Mouse (Mus musculus): ENCODE results near the gene Artn. TPM values are rescaled to one million over a fixed set of nuclear protein-coding genes. Genes with fewer than 3 reads are reported as not detected.

Artn gene
- polyA plus RNA-seq, 1 experiment from 2014 or later: 7.0 TPM

DNA sequence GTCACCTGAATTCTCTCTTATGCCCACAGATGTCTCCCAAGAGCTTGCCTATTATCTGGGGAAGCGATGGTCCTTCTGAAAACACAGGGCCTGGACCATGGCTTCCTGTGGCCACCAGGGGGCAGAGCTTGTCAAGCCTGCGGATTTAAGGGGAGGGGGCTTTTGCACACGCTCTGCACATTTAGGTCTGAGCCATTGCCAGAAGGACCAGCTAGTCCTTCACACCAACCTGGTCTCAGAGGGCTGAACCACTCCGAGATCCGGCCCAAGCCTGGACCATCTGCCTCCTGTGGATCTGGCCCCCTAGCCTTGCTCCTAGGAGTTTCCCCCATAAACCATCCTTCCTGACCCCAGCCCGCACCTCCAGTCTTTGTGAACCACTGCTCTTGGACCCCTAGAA lies 1.3 kb downstream of the Artn start:
- Histone ChIP-seq H3K4me1 (replicated peaks; ENCODE audit: control insufficient read depth, insufficient read depth, low read length) (peaks cover 20% of the 10 kb centered on the region), H3K4me2 (ENCODE audit: low read length) (peak overlapping the region; percentile 86), H3K4me3 (ENCODE audit: low read depth, low read length) (0 out of 2 replicates have a peak overlapping the region, but pooled peaks have one; percentile 43), H3K9me3 (ENCODE audit: control insufficient read depth, low read length) (no peaks in the 10 kb centered on the region), H3K27me3 (replicated peaks; ENCODE audit: control insufficient read depth, insufficient read depth, low read length) (peaks cover 36% of the 10 kb centered on the region), H3K36me3 (ENCODE audit: control insufficient read depth, insufficient read depth, low read length) (no peaks in the 10 kb centered on the region), H3K27ac (ENCODE audit: low read depth) (no peak overlapping the region), H3K9ac (ENCODE audit: low read length) (no peak overlapping the region)
- 27% methylated on average over 6 of the region's 6 CpGs for WGBS
- peak; percentile 77 for DNase-seq (ENCODE audit: low spot score)
- 0 out of 2 replicates have a peak, but pooled peaks have one; percentile 12 for ATAC-seq (replicated peaks; ENCODE audit: low FRiP score, low TSS enrichment, low read depth)

- no peak overlapping the region for H3K27ac ChIP-seq (ENCODE audit: low read depth)
- DNase-seq (ENCODE audit: low spot score) (peak; percentile 73), ATAC-seq (replicated peaks; ENCODE audit: low FRiP score, low TSS enrichment, low read depth) (peak; percentile 51)
- peaks cover 36% of the 10 kb centered on the region for H3K27me3 ChIP-seq (replicated peaks; ENCODE audit: control insufficient read depth, insufficient read depth, low read length)
- peak overlapping the region; percentile 92 for H3K4me2 ChIP-seq (ENCODE audit: low read length)
- H3K36me3 ChIP-seq (ENCODE audit: control insufficient read depth, insufficient read depth, low read length): no peaks in the 10 kb centered on the region
- 2% methylated on average over 66 of the region's 71 CpGs for WGBS
- peak overlapping the region; percentile 40 for H3K4me3 ChIP-seq (ENCODE audit: low read depth, low read length)
- peaks cover 20% of the 10 kb centered on the region for H3K4me1 ChIP-seq (replicated peaks; ENCODE audit: control insufficient read depth, insufficient read depth, low read length)
- no peaks in the 10 kb centered on the region for H3K9me3 ChIP-seq (ENCODE audit: control insufficient read depth, low read length)
- peak overlapping the region; percentile 45 for H3K9ac ChIP-seq (ENCODE audit: low read length)
These were observed 2.7 kb downstream of the Artn start for GRCm38 (mm10) chr4:117926545-117927482.

GRCm38 (mm10) chr4:117924916-117925315 lies 4.6 kb downstream of the Artn start:
- H3K36me3 ChIP-seq (ENCODE audit: control insufficient read depth, insufficient read depth, low read length): no peaks in the 10 kb centered on the region
- H3K4me2 ChIP-seq (ENCODE audit: low read length): no peak overlapping the region
- H3K9ac ChIP-seq (ENCODE audit: low read length): no peak overlapping the region
- no peak overlapping the region for H3K4me3 ChIP-seq (ENCODE audit: low read depth, low read length)
- peaks cover 20% of the 10 kb centered on the region for H3K4me1 ChIP-seq (replicated peaks; ENCODE audit: control insufficient read depth, insufficient read depth, low read length)
- ATAC-seq (replicated peaks; ENCODE audit: low FRiP score, low TSS enrichment, low read depth) (no peak), DNase-seq (ENCODE audit: low spot score) (no peak)
- no peak overlapping the region for H3K27ac ChIP-seq (ENCODE audit: low read depth)
- 63% methylated on average over 5 of the region's 6 CpGs for WGBS
- H3K27me3 ChIP-seq (replicated peaks; ENCODE audit: control insufficient read depth, insufficient read depth, low read length): peaks cover 31% of the 10 kb centered on the region
- no peaks in the 10 kb centered on the region for H3K9me3 ChIP-seq (ENCODE audit: control insufficient read depth, low read length)

GRCm38 (mm10) chr4:117923450-117923849 lies 6.1 kb downstream of the Artn start:
- DNase-seq (ENCODE audit: low spot score): no peak
- 46% methylated on average over 2 of the region's 2 CpGs for WGBS
- no peak overlapping the region for H3K4me2 ChIP-seq (ENCODE audit: low read length)
- peaks cover 30% of the 10 kb centered on the region for H3K27me3 ChIP-seq (replicated peaks; ENCODE audit: control insufficient read depth, insufficient read depth, low read length)
- H3K4me3 ChIP-seq (ENCODE audit: low read depth, low read length): no peak overlapping the region
- peaks cover 9% of the 10 kb centered on the region for H3K4me1 ChIP-seq (replicated peaks; ENCODE audit: control insufficient read depth, insufficient read depth, low read length)
- no peak for ATAC-seq (replicated peaks; ENCODE audit: low FRiP score, low TSS enrichment, low read depth)
- no peaks in the 10 kb centered on the region for H3K36me3 ChIP-seq (ENCODE audit: control insufficient read depth, insufficient read depth, low read length)
- H3K9me3 ChIP-seq (ENCODE audit: control insufficient read depth, low read length): no peaks in the 10 kb centered on the region
- H3K27ac ChIP-seq (ENCODE audit: low read depth): no peak overlapping the region
- no peak overlapping the region for H3K9ac ChIP-seq (ENCODE audit: low read length)

DNA sequence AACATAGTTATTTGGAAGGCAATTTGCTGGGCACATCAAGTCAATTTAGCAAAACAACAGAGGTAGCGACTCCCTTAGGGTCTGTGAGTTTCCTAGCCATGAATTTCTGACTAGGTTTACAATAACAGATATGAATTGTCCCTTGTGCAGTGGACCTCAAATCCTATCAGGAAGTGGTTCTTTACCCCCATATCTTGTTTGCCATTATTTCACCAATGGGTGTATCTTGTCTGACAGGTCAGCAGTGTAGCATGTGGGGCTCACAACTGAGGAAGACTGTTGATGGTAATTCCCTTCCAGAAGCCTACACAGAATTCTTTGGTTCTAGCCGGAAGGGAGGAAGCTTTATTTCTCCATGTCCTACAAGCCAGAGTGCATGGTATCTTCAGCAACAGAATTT lies 8.2 kb downstream of the Artn start:
- 93% methylated on average over 2 of the region's 2 CpGs for WGBS
- Histone ChIP-seq H3K27me3 (replicated peaks; ENCODE audit: control insufficient read depth, insufficient read depth, low read length) (peaks cover 13% of the 10 kb centered on the region), H3K36me3 (ENCODE audit: control insufficient read depth, insufficient read depth, low read length) (no peaks in the 10 kb centered on the region), H3K4me2 (ENCODE audit: low read length) (no peak overlapping the region), H3K4me1 (replicated peaks; ENCODE audit: control insufficient read depth, insufficient read depth, low read length) (peaks cover 9% of the 10 kb centered on the region), H3K9ac (ENCODE audit: low read length) (no peak overlapping the region), H3K4me3 (ENCODE audit: low read depth, low read length) (no peak overlapping the region), H3K27ac (ENCODE audit: low read depth) (no peak overlapping the region), H3K9me3 (ENCODE audit: control insufficient read depth, low read length) (no peaks in the 10 kb centered on the region)
- no peak for DNase-seq (ENCODE audit: low spot score)
- ATAC-seq (replicated peaks; ENCODE audit: low FRiP score, low TSS enrichment, low read depth): no peak

- ATAC-seq (replicated peaks; ENCODE audit: low FRiP score, low TSS enrichment, low read depth): no peak
- Histone ChIP-seq H3K36me3 (ENCODE audit: control insufficient read depth, insufficient read depth, low read length) (no peaks in the 10 kb centered on the region), H3K27ac (ENCODE audit: low read depth) (peak overlapping the region; percentile 57), H3K9me3 (ENCODE audit: control insufficient read depth, low read length) (no peaks in the 10 kb centered on the region), H3K4me2 (ENCODE audit: low read length) (no peak overlapping the region), H3K4me3 (ENCODE audit: low read depth, low read length) (no peak overlapping the region), H3K9ac (ENCODE audit: low read length) (no peak overlapping the region), H3K27me3 (replicated peaks; ENCODE audit: control insufficient read depth, insufficient read depth, low read length) (no peaks in the 10 kb centered on the region), H3K4me1 (replicated peaks; ENCODE audit: control insufficient read depth, insufficient read depth, low read length) (peaks cover 20% of the 10 kb centered on the region)
- WGBS: 73% methylated on average over 5 of the region's 5 CpGs
- DNase-seq (ENCODE audit: low spot score): no peak
These were observed 10.8 kb downstream of the Artn start for GRCm38 (mm10) chr4:117918762-117919161.

GRCm38 (mm10) chr4:117918261-117918660 lies 11.3 kb downstream of the Artn start:
- Histone ChIP-seq H3K27ac (ENCODE audit: low read depth) (peak overlapping the region; percentile 67), H3K4me3 (ENCODE audit: low read depth, low read length) (no peak overlapping the region), H3K4me2 (ENCODE audit: low read length) (no peak overlapping the region), H3K4me1 (replicated peaks; ENCODE audit: control insufficient read depth, insufficient read depth, low read length) (peaks cover 25% of the 10 kb centered on the region), H3K9ac (ENCODE audit: low read length) (no peak overlapping the region), H3K36me3 (ENCODE audit: control insufficient read depth, insufficient read depth, low read length) (no peaks in the 10 kb centered on the region), H3K27me3 (replicated peaks; ENCODE audit: control insufficient read depth, insufficient read depth, low read length) (no peaks in the 10 kb centered on the region), H3K9me3 (ENCODE audit: control insufficient read depth, low read length) (no peaks in the 10 kb centered on the region)
- 29% methylated on average over 3 of the region's 3 CpGs for WGBS
- ATAC-seq (replicated peaks; ENCODE audit: low FRiP score, low TSS enrichment, low read depth): no peak
- DNase-seq (ENCODE audit: low spot score): peak; percentile 71

DNA sequence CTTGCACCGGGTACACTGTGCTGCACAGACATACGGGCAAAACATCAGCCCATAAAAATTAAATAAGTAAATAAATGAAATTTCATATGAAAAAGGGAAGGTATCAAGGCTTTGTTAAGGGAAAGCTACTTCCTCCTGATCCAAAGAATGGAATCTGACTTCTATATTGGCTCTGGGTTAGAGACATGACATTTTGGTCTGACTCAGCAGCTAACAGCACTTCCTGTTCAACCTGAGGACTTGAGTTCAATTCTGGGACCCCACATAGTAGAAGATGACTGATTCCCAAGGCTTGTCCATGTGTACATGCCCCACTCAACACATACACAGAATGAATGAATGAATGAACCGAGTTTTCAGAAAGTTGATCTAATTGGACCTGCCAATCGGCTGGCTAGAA lies 11.7 kb downstream of the Artn start:
- peak overlapping the region; percentile 67 for H3K27ac ChIP-seq (ENCODE audit: low read depth)
- H3K27me3 ChIP-seq (replicated peaks; ENCODE audit: control insufficient read depth, insufficient read depth, low read length): no peaks in the 10 kb centered on the region
- ATAC-seq (replicated peaks; ENCODE audit: low FRiP score, low TSS enrichment, low read depth) (no peak), DNase-seq (ENCODE audit: low spot score) (no peak)
- H3K36me3 ChIP-seq (ENCODE audit: control insufficient read depth, insufficient read depth, low read length): no peaks in the 10 kb centered on the region
- no peak overlapping the region for H3K4me2 ChIP-seq (ENCODE audit: low read length)
- 91% methylated on average over 4 of the region's 4 CpGs for WGBS
- no peak overlapping the region for H3K9ac ChIP-seq (ENCODE audit: low read length)
- H3K9me3 ChIP-seq (ENCODE audit: control insufficient read depth, low read length): no peaks in the 10 kb centered on the region
- no peak overlapping the region for H3K4me3 ChIP-seq (ENCODE audit: low read depth, low read length)
- H3K4me1 ChIP-seq (replicated peaks; ENCODE audit: control insufficient read depth, insufficient read depth, low read length): peaks cover 29% of the 10 kb centered on the region

GRCm38 (mm10) chr4:117917402-117917801 lies 12.2 kb downstream of the Artn start:
- Histone ChIP-seq H3K4me3 (ENCODE audit: low read depth, low read length) (no peak overlapping the region), H3K4me2 (ENCODE audit: low read length) (no peak overlapping the region), H3K27ac (ENCODE audit: low read depth) (peak overlapping the region; percentile 67; the same call in 1 of the 2 replicates), H3K27me3 (replicated peaks; ENCODE audit: control insufficient read depth, insufficient read depth, low read length) (no peaks in the 10 kb centered on the region), H3K36me3 (ENCODE audit: control insufficient read depth, insufficient read depth, low read length) (no peaks in the 10 kb centered on the region), H3K9me3 (ENCODE audit: control insufficient read depth, low read length) (no peaks in the 10 kb centered on the region), H3K9ac (ENCODE audit: low read length) (no peak overlapping the region), H3K4me1 (replicated peaks; ENCODE audit: control insufficient read depth, insufficient read depth, low read length) (peaks cover 33% of the 10 kb centered on the region)
- ATAC-seq (replicated peaks; ENCODE audit: low FRiP score, low TSS enrichment, low read depth): no peak
- 93% methylated on average over 4 of the region's 4 CpGs for WGBS
- DNase-seq (ENCODE audit: low spot score): no peak

All from intestine, embryonic 14.5 days (tissue).